Mouse (Mus musculus): ENCODE results near the gene Olfr518. TPM values are rescaled to one million over a fixed set of nuclear protein-coding genes. Genes with fewer than 3 reads are reported as not detected.

Olfr518 gene
- polyA plus RNA-seq, 1 experiment: not detected

- no peak for TF ChIP-seq POLR2A (IDR thresholded peaks at IDR 0.05; ENCODE audit: extremely low read depth, insufficient read depth, low read length)
- TF ChIP-seq CTCF (IDR thresholded peaks at IDR 0.05; ENCODE audit: extremely low read depth, insufficient read depth, low read length): no peak
- no peak within 1 kb of the TSS for H3K27ac ChIP-seq (ENCODE audit: insufficient read depth, low read length)
- H3K4me1 ChIP-seq (ENCODE audit: control insufficient read depth, insufficient read depth, low read length): no peaks in the 10 kb centered on the region
- H3K4me3 ChIP-seq (ENCODE audit: insufficient read depth, low read length): no peak within 1 kb of the TSS
Measured at GRCm38 (mm10) chr7:108850429-108850828, 34.4 kb downstream of the Olfr518 start, which contains the start of gene Olfr516. Gene Olfr516 (minus strand): TSS chr7:108850529.

Other genes with a start within 250 kb of the Olfr518 start
- not detected in 2 replicates for gene Olfr509, start 233.1 kb downstream of the Olfr518 start, polyA plus RNA-seq (2012; rRNA removed)
- not detected in 2 replicates for gene Olfr510, start 218.6 kb downstream of the Olfr518 start, polyA plus RNA-seq (2012; rRNA removed)
- not detected in 2 replicates for gene Olfr512, start 171.7 kb downstream of the Olfr518 start, polyA plus RNA-seq (2012; rRNA removed)
- gene Olfr513, start 134.0 kb downstream of the Olfr518 start, polyA plus RNA-seq (2012; rRNA removed): not detected in 2 replicates
- not detected in 2 replicates for gene Olfr514, start 59.0 kb downstream of the Olfr518 start, polyA plus RNA-seq (2012; rRNA removed)
- gene Olfr516, start 34.5 kb downstream of the Olfr518 start, polyA plus RNA-seq (2012; rRNA removed): not detected in 2 replicates
- not detected in 2 replicates for gene Olfr517, start 12.6 kb downstream of the Olfr518 start, polyA plus RNA-seq (2012; rRNA removed)
- not detected in 2 replicates for gene Olfr519, start 9.4 kb upstream of the Olfr518 start, polyA plus RNA-seq (2012; rRNA removed)
- 0.04 and 0.06 TPM in 2 replicates for gene Nlrp10, start 45.2 kb upstream of the Olfr518 start, polyA plus RNA-seq (2012; rRNA removed)
- 91.9 and 95.0 TPM in 2 replicates for gene Eif3f, start 49.4 kb upstream of the Olfr518 start, polyA plus RNA-seq (2012; rRNA removed)
- 161 and 176 TPM in 2 replicates for gene Tub, start 65.3 kb upstream of the Olfr518 start, polyA plus RNA-seq (2012; rRNA removed)
- gene Ric3, start 198.3 kb upstream of the Olfr518 start, polyA plus RNA-seq (2012; rRNA removed): 42.7 and 42.8 TPM in 2 replicates

Data from cortical plate, adult 2 months (tissue).